8 mouse cellular contexts compared by ENCODE assay signal in the genomic region with DNA sequence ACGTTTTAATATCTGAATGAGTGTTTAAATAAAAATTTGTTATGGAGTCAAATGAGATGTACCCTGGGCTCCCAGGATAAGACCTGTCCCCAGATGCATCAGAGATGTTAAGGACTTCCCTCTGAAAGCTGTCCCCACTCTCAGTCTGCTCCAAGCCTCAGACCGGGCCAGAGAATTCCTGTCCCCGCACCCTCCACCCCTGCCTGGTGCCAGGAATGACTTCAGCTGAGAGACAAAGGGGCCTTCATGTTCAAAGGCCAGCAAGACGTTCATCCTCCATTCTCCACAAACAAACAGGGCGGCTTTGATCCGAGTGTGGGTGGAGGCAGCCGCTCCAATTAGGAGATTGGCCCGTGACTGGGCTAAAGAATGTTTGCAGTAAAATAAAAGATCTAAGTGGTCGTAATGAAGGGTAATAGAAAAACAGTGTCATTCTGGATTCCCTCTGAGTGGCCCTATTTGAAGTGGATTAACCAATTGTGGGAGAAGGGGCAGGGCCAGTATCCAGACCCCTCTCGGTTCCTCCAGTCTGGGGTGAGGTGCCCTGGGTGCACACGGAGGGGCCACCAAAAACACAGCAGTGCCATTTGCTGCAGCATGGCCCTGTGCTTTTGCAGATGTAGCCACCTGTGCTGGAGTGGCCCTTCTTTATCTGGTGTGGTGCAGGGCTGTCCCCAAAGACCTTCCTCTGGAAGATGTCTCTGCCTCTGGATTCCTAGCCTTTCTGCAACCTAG. TPM values are rescaled to one million over a fixed set of nuclear protein-coding genes. Genes with fewer than 3 reads are reported as not detected.
DNase-seq lines count a peak whose midpoint lies in the region; ATAC-seq and TF ChIP-seq lines count a peak whose summit lies in the region.

No protein-coding gene starts in this region.

- no peak for TF ChIP-seq EP300 in stomach, postnatal 0 days (optimal IDR thresholded peaks at IDR 0.05)

- peak overlapping the region; percentile 32 for H3K4me2 ChIP-seq in hindbrain, embryonic 16.5 days (ENCODE audit: low read length)
- no peak overlapping the region for H3K4me2 ChIP-seq in midbrain, embryonic 11.5 days
- no peak overlapping the region for H3K4me2 ChIP-seq in stomach, postnatal 0 days (replicated peaks; ENCODE audit: low read depth)

- DNase-seq in kidney, postnatal 14 days: peak; percentile 18
- DNase-seq in kidney, adult 18-20 months: no peak
- DNase-seq in forebrain, embryonic 10.5 days (ENCODE audit: extremely low spot score, low spot score): peak; percentile 56
- DNase-seq in midbrain, embryonic 11.5 days (ENCODE audit: low spot score, missing footprints): peak; percentile 87
- no peak for DNase-seq in stomach, postnatal 0 days (ENCODE audit: low spot score)
- no peak for DNase-seq in urinary bladder, postnatal 36 days (ENCODE audit: low spot score in 2 of 2)

- H3K4me3 ChIP-seq in forebrain, embryonic 10.5 days: no peak overlapping the region; the same call in 1 of the 2 replicates
- peak overlapping the region; percentile 6; the same call in 1 of the 2 replicates for H3K4me3 ChIP-seq in hindbrain, embryonic 16.5 days (ENCODE audit: low read length)
- no peak overlapping the region for H3K4me3 ChIP-seq in midbrain, embryonic 11.5 days (ENCODE audit: low read depth, low read length)
- H3K4me3 ChIP-seq in stomach, postnatal 0 days (ENCODE audit: low read depth, low read length): no peak overlapping the region

- 6% methylated on average over 11 of the region's 11 CpGs for WGBS in forebrain, embryonic 10.5 days
- WGBS in hindbrain, embryonic 16.5 days: 3% methylated on average over 11 of the region's 11 CpGs
- WGBS in midbrain, embryonic 11.5 days: 5% methylated on average over 11 of the region's 11 CpGs
- 17% methylated on average over 11 of the region's 11 CpGs for WGBS in stomach, postnatal 0 days

- H3K27ac ChIP-seq in forebrain, embryonic 10.5 days: 0 out of 2 replicates have a peak overlapping the region, but pooled peaks have one; percentile 35
- no peak overlapping the region; the same call in 1 of the 2 replicates for H3K27ac ChIP-seq in hindbrain, embryonic 16.5 days (ENCODE audit: low read depth, low read length)
- no peak overlapping the region; the same call in 1 of the 2 replicates for H3K27ac ChIP-seq in midbrain, embryonic 11.5 days (ENCODE audit: low read depth, low read length)
- H3K27ac ChIP-seq in stomach, postnatal 0 days (replicated peaks): no peak overlapping the region

- peaks cover 80% of the 10 kb centered on the region for H3K27me3 ChIP-seq in forebrain, embryonic 10.5 days (ENCODE audit: poor library complexity, severe bottlenecking)
- no peaks in the 10 kb centered on the region for H3K27me3 ChIP-seq in hindbrain, embryonic 16.5 days (replicated peaks; ENCODE audit: control insufficient read depth, insufficient read depth, low read length)
- H3K27me3 ChIP-seq in midbrain, embryonic 11.5 days (ENCODE audit: control insufficient read depth, insufficient read depth, low read length): no peaks in the 10 kb centered on the region
- no peaks in the 10 kb centered on the region for H3K27me3 ChIP-seq in stomach, postnatal 0 days (ENCODE audit: control insufficient read depth, insufficient read depth, low read length)

- peaks cover 34% of the 10 kb centered on the region for H3K4me1 ChIP-seq in forebrain, embryonic 10.5 days
- H3K4me1 ChIP-seq in hindbrain, embryonic 16.5 days (ENCODE audit: control insufficient read depth, insufficient read depth, low read depth, low read length): no peaks in the 10 kb centered on the region; the same call in 1 of the 2 replicates
- peaks cover 8% of the 10 kb centered on the region; the same call in 1 of the 2 replicates for H3K4me1 ChIP-seq in midbrain, embryonic 11.5 days (ENCODE audit: control insufficient read depth, insufficient read depth, low read length)
- no peaks in the 10 kb centered on the region for H3K4me1 ChIP-seq in stomach, postnatal 0 days (replicated peaks; ENCODE audit: control insufficient read depth, insufficient read depth)

- H3K36me3 ChIP-seq in forebrain, embryonic 10.5 days (replicated peaks): no peaks in the 10 kb centered on the region
- no peaks in the 10 kb centered on the region for H3K36me3 ChIP-seq in hindbrain, embryonic 16.5 days (ENCODE audit: control insufficient read depth, insufficient read depth, low read length)
- no peaks in the 10 kb centered on the region for H3K36me3 ChIP-seq in midbrain, embryonic 11.5 days (ENCODE audit: control insufficient read depth, insufficient read depth, low read length)
- no peaks in the 10 kb centered on the region for H3K36me3 ChIP-seq in stomach, postnatal 0 days (ENCODE audit: control insufficient read depth, insufficient read depth, low read length)

- no peak for TF ChIP-seq CTCF in stomach, postnatal 0 days (IDR thresholded peaks at IDR 0.05; ENCODE audit: low read depth)

- H3K9ac ChIP-seq in hindbrain, embryonic 16.5 days (ENCODE audit: low read depth, low read length): 0 out of 2 replicates have a peak overlapping the region, but pooled peaks have one; percentile 4
- no peak overlapping the region for H3K9ac ChIP-seq in midbrain, embryonic 11.5 days (ENCODE audit: low read length)
- no peak overlapping the region for H3K9ac ChIP-seq in stomach, postnatal 0 days (ENCODE audit: low read length)

- ATAC-seq in hindbrain, embryonic 16.5 days: peak; percentile 81
- ATAC-seq in midbrain, embryonic 11.5 days (ENCODE audit: low FRiP score): peak; percentile 55; the same call in 1 of the 2 replicates
- ATAC-seq in stomach, postnatal 0 days (ENCODE audit: low FRiP score, low TSS enrichment): no peak
- ATAC-seq in CD4-positive, CD25-positive, alpha-beta regulatory T cell, adult 4 months: no peak

- peaks cover 7% of the 10 kb centered on the region for H3K9me3 ChIP-seq in forebrain, embryonic 10.5 days
- no peaks in the 10 kb centered on the region for H3K9me3 ChIP-seq in hindbrain, embryonic 16.5 days (ENCODE audit: control insufficient read depth, low read length)
- H3K9me3 ChIP-seq in midbrain, embryonic 11.5 days (ENCODE audit: control insufficient read depth, low read length): no peaks in the 10 kb centered on the region
- H3K9me3 ChIP-seq in stomach, postnatal 0 days (ENCODE audit: control insufficient read depth, low read length): no peaks in the 10 kb centered on the region

RNA-seq across cellular contexts. Expression of a gene that starts 25.9 kb away (rescaled TPM):
- 47.2 and 48.5 TPM in 2 replicates for polyA plus RNA-seq in forebrain, embryonic 10.5 days (2016; fragmentation: Nextera tagmentation; extraction: Ambion mirVana)
- polyA plus RNA-seq in hindbrain, embryonic 16.5 days (2015; fragmentation: Nextera tagmentation; extraction: Ambion mirVana): 45.8 and 63.0 TPM in 2 replicates
- 50.5 and 61.1 TPM in 2 replicates for polyA plus RNA-seq in midbrain, embryonic 11.5 days (2014; fragmentation: Nextera tagmentation; extraction: Ambion mirVana)
- 57.4 and 58.8 TPM in 2 replicates for polyA plus RNA-seq in stomach, postnatal 0 days (2015; fragmentation: Nextera tagmentation; extraction: Ambion mirVana)
- not detected for polyA plus RNA-seq in CD4-positive, CD25-positive, alpha-beta regulatory T cell, adult 4 months (2017; shearing (Covaris generic))

Comparison
In these comparisons a context has a peak if more than half of its experiments do, and no peak if none do; other contexts are left out.
1. DNase-seq: peak in kidney, postnatal 14 days (single experiment), forebrain, embryonic 10.5 days (single experiment) and midbrain, embryonic 11.5 days (single experiment); none in kidney, adult 18-20 months (single experiment), stomach, postnatal 0 days (single experiment) and urinary bladder, postnatal 36 days (0 of 2).
2. ATAC-seq: peak in hindbrain, embryonic 16.5 days (single experiment) and midbrain, embryonic 11.5 days (single experiment); none in stomach, postnatal 0 days (single experiment) and CD4-positive, CD25-positive, alpha-beta regulatory T cell, adult 4 months (single experiment).
3. RNA of a gene that starts 25.9 kb away (polyA plus RNA-seq): 50.5 to 61.1 TPM in midbrain, embryonic 11.5 days, 57.4 to 58.8 TPM in stomach, postnatal 0 days, 47.2 to 48.5 TPM in forebrain, embryonic 10.5 days and 45.8 to 63.0 TPM in hindbrain, embryonic 16.5 days; not detected in CD4-positive, CD25-positive, alpha-beta regulatory T cell, adult 4 months; every median in the first group is over 10 times any median in the second.